Mouse (Mus musculus) CH12.LX (cell line): ENCODE data around the gene Gm45194. TPM values are rescaled to one million over a fixed set of nuclear protein-coding genes. Genes with fewer than 3 reads are reported as not detected.

Experiments used
- DNase-seq: peaks from one replicate; pipeline ENCODE4 v3.0.0-alpha.2; 2013; ENCODE audit errors: extremely low read depth
- H3K27ac ChIP-seq: 2 replicates; pipeline ENCODE4 v1.5.1; 2012; ENCODE audit warnings: low read depth, mild to moderate bottlenecking, control low read depth, moderate library complexity; ENCODE audit not compliant: insufficient read depth
- H3K27me3 ChIP-seq: replicated peaks from 2 replicates; pipeline ENCODE3; 2012; ENCODE audit warnings: inconsistent platforms
- H3K36me3 ChIP-seq, 2 experiments: replicated peaks in 1 of 2; 2 replicates each; pipeline versions ENCODE3 to v1.6.1; 2012; ENCODE audit warnings: inconsistent platforms in 1 of 2, low read length in 1 of 2, mild to moderate bottlenecking in 1 of 2, mixed read lengths in 1 of 2, moderate library complexity in 1 of 2; ENCODE audit not compliant: control insufficient read depth in 1 of 2, insufficient read depth in 1 of 2
- H3K4me1 ChIP-seq, 2 experiments: 2 replicates each; pipeline ENCODE4 v1.6.1; 2012; ENCODE audit warnings: inconsistent platforms in 1 of 2, moderate library complexity in 1 of 2; ENCODE audit not compliant: insufficient read depth in 2 of 2, control insufficient read depth in 1 of 2
- H3K4me2 ChIP-seq: 2 replicates; pipeline ENCODE4 v1.6.1; 2012; ENCODE audit warnings: low read depth, mild to moderate bottlenecking, control low read depth; ENCODE audit not compliant: poor library complexity, insufficient read depth, severe bottlenecking
- H3K4me3 ChIP-seq, 3 experiments: fragments of 150-350 bp in 1 of 3; sonication (generic) in 1 of 3; replicated peaks in 1 of 3; 2 replicates each; pipeline versions ENCODE3 to v1.5.1; 2011 to 2012; ENCODE audit warnings: low read depth in 2 of 3, low read length in 2 of 3, mild to moderate bottlenecking in 2 of 3, moderate library complexity in 2 of 3, control low read depth in 1 of 3, improper control_type of control experiment in 1 of 3, inconsistent platforms in 1 of 3, mixed read lengths in 1 of 3; ENCODE audit not compliant: poor library complexity in 1 of 3
- H3K79me2 ChIP-seq: replicated peaks from 2 replicates; pipeline ENCODE4 v1.6.1; 2012; ENCODE audit warnings: mild to moderate bottlenecking, moderate library complexity; ENCODE audit not compliant: control insufficient read depth, poor library complexity, insufficient read depth, severe bottlenecking; ENCODE audit errors: extremely low read depth
- H3K9ac ChIP-seq: 2 replicates; pipeline ENCODE4 v1.6.1; 2012; ENCODE audit warnings: low read depth, mild to moderate bottlenecking, control low read depth, moderate library complexity; ENCODE audit not compliant: insufficient read depth
- H3K9me3 ChIP-seq: replicated peaks from 2 replicates; pipeline ENCODE3; 2012; ENCODE audit warnings: low read length, inconsistent platforms, mixed read lengths
- CHD2 ChIP-seq: IDR thresholded peaks from 2 replicates; pipeline ENCODE4 v1.6.1; 2011; ENCODE audit warnings: low read length, improper control_type of control experiment
- E2F4 ChIP-seq: IDR thresholded peaks from 2 replicates; pipeline ENCODE4 v1.6.1; 2011; ENCODE audit warnings: low read depth, low read length, improper control_type of control experiment; ENCODE audit not compliant: insufficient replicate concordance
- ELF1 ChIP-seq: IDR thresholded peaks from 2 replicates; pipeline ENCODE4 v1.6.1; 2014; ENCODE audit warnings: low read depth, mild to moderate bottlenecking, inconsistent platforms, low read length, improper control_type of control experiment
- EP300 ChIP-seq: IDR thresholded peaks from 2 replicates; pipeline ENCODE4 v1.6.1; 2011; ENCODE audit warnings: low read length, improper control_type of control experiment
- ETS1 ChIP-seq: conservative IDR thresholded peaks from 2 replicates; pipeline ENCODE4 v1.6.1; 2012; ENCODE audit warnings: low read depth, mild to moderate bottlenecking, inconsistent platforms, low read length, improper control_type of control experiment, moderate library complexity
- GABPA ChIP-seq: IDR thresholded peaks from 2 replicates; pipeline ENCODE4 v1.6.1; 2012; ENCODE audit warnings: low read depth, low read length, improper control_type of control experiment, inconsistent platforms; ENCODE audit not compliant: insufficient replicate concordance
- IRF4 ChIP-seq: IDR thresholded peaks from 2 replicates; pipeline ENCODE4 v1.6.1; 2014; ENCODE audit warnings: low read depth, mild to moderate bottlenecking, inconsistent platforms, low read length, improper control_type of control experiment
- MAFK ChIP-seq: IDR thresholded peaks from 2 replicates; pipeline ENCODE4 v1.6.1; 2011; ENCODE audit warnings: low read length, improper control_type of control experiment; ENCODE audit not compliant: insufficient replicate concordance
- MAX ChIP-seq: IDR thresholded peaks from 2 replicates; pipeline ENCODE4 v1.6.1; 2011; ENCODE audit warnings: low read length, improper control_type of control experiment
- MXI1 ChIP-seq: IDR thresholded peaks from 2 replicates; pipeline ENCODE4 v1.6.1; 2011; ENCODE audit warnings: mild to moderate bottlenecking, low read depth, low read length, improper control_type of control experiment
- PAX5 ChIP-seq: IDR thresholded peaks from 2 replicates; pipeline ENCODE4 v1.6.1; 2012; ENCODE audit warnings: low read length, inconsistent platforms, mixed read lengths
- POLR2A ChIP-seq: IDR thresholded peaks from 2 replicates; pipeline ENCODE4 v1.6.1; 2011; ENCODE audit warnings: low read depth, mild to moderate bottlenecking, improper control_type of control experiment, low read length
- RAD21 ChIP-seq: IDR thresholded peaks from 2 replicates; pipeline ENCODE4 v1.6.1; 2011; ENCODE audit warnings: low read depth, mild to moderate bottlenecking, low read length, improper control_type of control experiment, moderate library complexity
- SIN3A ChIP-seq: IDR thresholded peaks from 2 replicates; pipeline ENCODE4 v1.6.1; 2012; ENCODE audit warnings: low read length, improper control_type of control experiment, inconsistent platforms
- TBP ChIP-seq: conservative IDR thresholded peaks from 2 replicates; pipeline ENCODE4 v1.6.1; 2011; ENCODE audit warnings: low read depth, low read length, improper control_type of control experiment
- TCF12 ChIP-seq: IDR thresholded peaks from 2 replicates; pipeline ENCODE4 v1.6.1; 2014; ENCODE audit warnings: low read depth, mild to moderate bottlenecking, inconsistent platforms, low read length, improper control_type of control experiment
- UBTF ChIP-seq: IDR thresholded peaks from 2 replicates; pipeline ENCODE4 v1.6.1; 2012; ENCODE audit warnings: low read depth, mild to moderate bottlenecking, inconsistent platforms, low read length, improper control_type of control experiment, moderate library complexity
- USF1 ChIP-seq: IDR thresholded peaks from 2 replicates; pipeline ENCODE4 v1.6.1; 2014; ENCODE audit warnings: low read depth, mild to moderate bottlenecking, inconsistent platforms, low read length, improper control_type of control experiment
- USF2 ChIP-seq: conservative IDR thresholded peaks from 2 replicates; pipeline ENCODE4 v1.6.1; 2011; ENCODE audit warnings: low read depth, low read length, improper control_type of control experiment
- ZKSCAN1 ChIP-seq: IDR thresholded peaks from 2 replicates; pipeline ENCODE4 v1.6.1; 2012; ENCODE audit warnings: low read depth, inconsistent platforms, low read length, improper control_type of control experiment, borderline replicate concordance
- ZMIZ1 ChIP-seq: IDR thresholded peaks from 2 replicates; pipeline ENCODE4 v1.6.1; 2012; ENCODE audit warnings: low read depth, mild to moderate bottlenecking, inconsistent platforms, low read length, improper control_type of control experiment
- ZNF384 ChIP-seq: IDR thresholded peaks from 2 replicates; pipeline ENCODE4 v1.6.1; 2012; ENCODE audit warnings: low read depth, low read length, improper control_type of control experiment, inconsistent platforms
- dilution Hi-C: fragments of 300-500 bp; cut with MboI; formaldehyde crosslinking; loops from 2 replicates; pipeline ENCODE4 v1.14.3; 2020; ENCODE audit warnings: low sequenced_read_pairs; ENCODE audit not compliant: extremely low pct_unique_long_range_greater_than_20kb, extremely low pct_ligation_motif_present
- in situ Hi-C: fragments of 300-500 bp; cut with MboI; formaldehyde crosslinking; loops from 3 replicates; pipeline ENCODE4 v1.14.3; 2019; ENCODE audit warnings: low sequenced_read_pairs, low pct_ligation_motif_present, low pct_unique_long_range_greater_than_20kb, mixed read lengths
- polyA plus RNA-seq: library from polyadenylated mRNA; unstranded; fragments of >175 nt; gene quantifications from 2 replicates; pipeline ENCODE4 v1.2.1, GENCODE M21; 2012; ENCODE audit warnings: low read depth; ENCODE audit not compliant: insufficient read length
- total RNA-seq, 2 experiments: library from RNA; depleted of rRNA; stranded (reverse); fragments of 300-350 nt in 1 of 2; fragments of >200 nt in 1 of 2; gene quantifications; 2 replicates each; pipeline ENCODE4 v1.2.3; 2012 to 2014

Gm45194 gene
- total and polyA plus RNA-seq, 3 experiments: not detected

GRCm38 (mm10) chrX:112010707-112011106, 119.5 kb downstream of the Gm45194 start, which contains the start of gene Tex16:
Tex16 (plus strand) TSS chrX:112011007.
- no peak for DNase-seq
- no peak within 1 kb of the TSS for H3K4me3 ChIP-seq
- TF ChIP-seq RAD21 (no peak), POLR2A (no peak), CHD2 (no peak), GABPA (no peak), USF1 (no peak), TBP (no peak), TCF12 (no peak), ELF1 (no peak), EP300 (no peak), E2F4 (no peak), ZNF384 (no peak), SIN3A (no peak), MAX (no peak), IRF4 (no peak), MAFK (no peak), ZMIZ1 (no peak), MXI1 (no peak)
- TF ChIP-seq, all 38 proteins: peak for 0
- no peaks in the 10 kb centered on the region for H3K36me3 ChIP-seq
- in situ Hi-C loops: no loop called here
- dilution Hi-C loops: no loop called here
- H3K79me2 ChIP-seq: no peaks in the 10 kb centered on the region
- H3K4me2 ChIP-seq: no peak within 1 kb of the TSS
- no peaks in the 10 kb centered on the region for H3K27me3 ChIP-seq
- no peaks in the 10 kb centered on the region for H3K9me3 ChIP-seq
- no peak within 1 kb of the TSS for H3K27ac ChIP-seq
- H3K4me1 ChIP-seq: no peaks in the 10 kb centered on the region
- no peak within 1 kb of the TSS for H3K9ac ChIP-seq

GRCm38 (mm10) chrX:112238749-112239148, 347.6 kb downstream of the Gm45194 start, which contains the start of gene 4933403O08Rik:
4933403O08Rik (plus strand) TSS chrX:112239049.
- H3K4me1 ChIP-seq: no peaks in the 10 kb centered on the region
- no peak for DNase-seq
- H3K27me3 ChIP-seq: no peaks in the 10 kb centered on the region
- no peak within 1 kb of the TSS for H3K4me2 ChIP-seq
- TF ChIP-seq ZMIZ1 (no peak), ETS1 (no peak), ELF1 (no peak), ZNF384 (no peak), ZKSCAN1 (no peak), TBP (no peak), PAX5 (no peak), USF2 (no peak), UBTF (no peak)
- H3K9me3 ChIP-seq: no peaks in the 10 kb centered on the region
- in situ Hi-C loops (no loop called here), dilution Hi-C loops (no loop called here)
- no peak within 1 kb of the TSS for H3K9ac ChIP-seq
- no peak within 1 kb of the TSS for H3K4me3 ChIP-seq
- no peaks in the 10 kb centered on the region for H3K79me2 ChIP-seq
- no peak within 1 kb of the TSS for H3K27ac ChIP-seq
- no peaks in the 10 kb centered on the region for H3K36me3 ChIP-seq
